Mouse (Mus musculus) WW6 (cell line): ENCODE measurements around the gene Fgfr2.

Experiments
- DNase-seq: peaks from one replicate; pipeline ENCODE4 v3.0.0-alpha.2; 2013; ENCODE audit warnings: low read depth, low spot score

Gene Fgfr2

GRCm38 (mm10) chr7:130117466-130118123 lies 3005.6 kb downstream of the Fgfr2 start:
- no peak for DNase-seq

- no peak for DNase-seq
Observed at GRCm38 (mm10) chr7:130114436-130114835, 3008.7 kb downstream of the Fgfr2 start.
